Mouse (Mus musculus) adrenal gland, postnatal 10 days (tissue): ENCODE data around the gene Gnpat. TPM values are rescaled to one million over a fixed set of nuclear protein-coding genes. Genes with fewer than 3 reads are reported as not detected.

Source experiments
- DNase-seq: peaks from one replicate; pipeline ENCODE4 v3.0.0; 2021; ENCODE audit warnings: mixed read lengths
- total RNA-seq, 2 experiments: library from RNA; stranded (reverse); gene quantifications; 2 replicates each; pipeline ENCODE4 v1.2.3; 2021

Gene Gnpat
- total RNA-seq, 2 experiments from 2014 or later: 126 to 173 TPM

GRCm38 (mm10) chr8:124842929-124843328, 19.9 kb upstream of the Gnpat start:
- DNase-seq: peak; percentile 62

GRCm38 (mm10) chr8:124845131-124845530, 17.7 kb upstream of the Gnpat start:
- DNase-seq: no peak

- no peak for DNase-seq
These were observed 17.3 kb upstream of the Gnpat start for GRCm38 (mm10) chr8:124845573-124845972.

GRCm38 (mm10) chr8:124853511-124853910, 9.3 kb upstream of the Gnpat start:
- no peak for DNase-seq

- no peak for DNase-seq
These were observed 3.4 kb upstream of the Gnpat start for GRCm38 (mm10) chr8:124859466-124859865.

GRCm38 (mm10) chr8:124860188-124860587, 2.6 kb upstream of the Gnpat start:
- no peak for DNase-seq

GRCm38 (mm10) chr8:124863163-124863677, 387 bp downstream of the Gnpat start:
- no peak for DNase-seq

- DNase-seq: no peak
These were observed 896 bp downstream of the Gnpat start for GRCm38 (mm10) chr8:124863729-124864128.

- DNase-seq: no peak
These were observed 3.8 kb downstream of the Gnpat start for GRCm38 (mm10) chr8:124866669-124867068.

- peak; percentile 43 for DNase-seq
These were observed 4.3 kb downstream of the Gnpat start for GRCm38 (mm10) chr8:124867126-124867525.

GRCm38 (mm10) chr8:124869708-124870107, 6.9 kb downstream of the Gnpat start:
- DNase-seq: no peak

- no peak for DNase-seq
These were observed 8.6 kb downstream of the Gnpat start for GRCm38 (mm10) chr8:124871474-124871873.

GRCm38 (mm10) chr8:124872081-124872480, 9.2 kb downstream of the Gnpat start:
- no peak for DNase-seq

GRCm38 (mm10) chr8:124872690-124873089, 9.9 kb downstream of the Gnpat start:
- no peak for DNase-seq

- no peak for DNase-seq
These were observed 15.3 kb downstream of the Gnpat start for GRCm38 (mm10) chr8:124878141-124878540.

- no peak for DNase-seq
These were observed 16.2 kb downstream of the Gnpat start for GRCm38 (mm10) chr8:124878946-124879526.

GRCm38 (mm10) chr8:124888385-124888784, 25.6 kb downstream of the Gnpat start:
- no peak for DNase-seq

- no peak for DNase-seq
These were observed 29.8 kb downstream of the Gnpat start for GRCm38 (mm10) chr8:124892596-124892995.

GRCm38 (mm10) chr8:124896010-124896631, 33.3 kb downstream of the Gnpat start:
- DNase-seq: peak; percentile 30

- DNase-seq: peak; percentile 84
These were observed 34.0 kb downstream of the Gnpat start for GRCm38 (mm10) chr8:124896632-124897385.

GRCm38 (mm10) chr8:124897386-124898250, 34.8 kb downstream of the Gnpat start, which contains the start of the genes Exoc8 and Sprtn:
Gene Exoc8, minus strand, starts transcription at chr8:124897705.
Gene Sprtn, plus strand, starts transcription at chr8:124897886.
- DNase-seq: peak; percentile 99
